Mouse (Mus musculus) heart, embryonic 16.5 days (tissue): Measurements from ENCODE around the gene Ppm1b. TPM values are rescaled to one million over a fixed set of nuclear protein-coding genes. Genes with fewer than 3 reads are reported as not detected.
A peak's percentile ranks its signal among the peaks of the same experiment; 100 is the strongest.

Source experiments
- ATAC-seq: fragments of 200-750 bp; cut with Nextera tagmentation; replicated peaks from 2 replicates; pipeline ENCODE4 v1.8.0; 2017; ENCODE audit warnings: moderate number of reproducible peaks; ENCODE audit not compliant: insufficient read depth, low FRiP score; ENCODE audit errors: extremely low read depth
- H3K27ac ChIP-seq: fragments of 300-500 bp; sonication (generic); 2 replicates; pipeline ENCODE4 v1.5.1; 2014; ENCODE audit warnings: mild to moderate bottlenecking, low read length, control low read depth, moderate library complexity
- H3K27me3 ChIP-seq: fragments of 300-500 bp; sonication (generic); 2 replicates; pipeline ENCODE4 v1.6.1; 2014; ENCODE audit warnings: low read length, mixed read lengths; ENCODE audit not compliant: control insufficient read depth, insufficient read depth
- H3K36me3 ChIP-seq: fragments of 300-500 bp; sonication (generic); 2 replicates; pipeline ENCODE4 v1.6.1; 2014; ENCODE audit not compliant: control insufficient read depth, insufficient read depth
- H3K4me1 ChIP-seq: fragments of 300-500 bp; sonication (generic); 2 replicates; pipeline ENCODE4 v1.6.1; 2014; ENCODE audit warnings: low read length, mixed read lengths; ENCODE audit not compliant: control insufficient read depth, insufficient read depth
- H3K4me2 ChIP-seq: fragments of 300-500 bp; sonication (generic); 2 replicates; pipeline ENCODE4 v1.6.1; 2014; ENCODE audit warnings: low read depth, mild to moderate bottlenecking, control low read depth, low read length
- H3K4me3 ChIP-seq: fragments of 300-500 bp; sonication (generic); 2 replicates; pipeline ENCODE4 v1.5.1; 2014; ENCODE audit warnings: mild to moderate bottlenecking, control low read depth, low read length
- H3K9ac ChIP-seq: fragments of 300-500 bp; sonication (generic); 2 replicates; pipeline ENCODE4 v1.6.1; 2014; ENCODE audit warnings: low read length, control low read depth
- H3K9me3 ChIP-seq: fragments of 300-500 bp; sonication (generic); replicated peaks from 2 replicates; pipeline ENCODE4 v1.6.1; 2016; ENCODE audit warnings: low read length; ENCODE audit not compliant: control insufficient read depth
- WGBS: fragments of 180-500 bp; shearing (Covaris S2); extraction: QIAGEN DNeasy Blood & Tissue Kit; methylation state at CpG from one replicate; pipeline ENCODE4 v1.1.7; 2014; 5-methylcytosine and 5-hydroxymethylcytosine counted together
- polyA plus RNA-seq: library from polyadenylated mRNA; unstranded; fragments of >200 nt; fragmentation: Nextera tagmentation; extraction: Ambion mirVana; gene quantifications from 2 replicates; pipeline ENCODE4 v1.2.1, GENCODE M21; 2015

Gene Ppm1b
- polyA plus RNA-seq, 1 experiment from 2014 or later = 71.6 TPM

DNA sequence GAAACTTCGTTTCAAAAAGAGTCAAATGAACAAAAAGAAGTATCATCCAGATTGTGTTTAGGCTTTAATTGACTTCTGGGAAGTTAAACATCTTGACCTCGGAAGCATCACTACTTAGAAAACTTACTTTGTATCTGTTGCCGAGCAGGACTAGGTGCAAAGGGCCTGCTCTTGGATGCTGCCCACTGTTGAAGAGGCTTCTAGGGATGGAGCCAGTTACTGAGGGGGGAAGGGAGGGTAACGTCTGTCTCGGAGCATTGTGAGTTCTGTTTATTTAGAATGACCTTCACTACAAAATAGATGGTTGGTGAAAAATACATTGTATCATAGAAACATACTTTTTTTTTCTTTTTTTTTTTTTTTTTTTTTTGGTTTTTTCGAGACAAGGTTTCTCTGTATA lies 7.1 kb downstream of the Ppm1b start:
- H3K27me3 ChIP-seq = no peaks in the 10 kb centered on the region
- no peak overlapping the region for H3K27ac ChIP-seq
- ATAC-seq = no peak
- H3K36me3 ChIP-seq = peaks cover 7% of the 10 kb centered on the region; the same call in 1 of the 2 replicates
- no peak overlapping the region for H3K4me3 ChIP-seq
- peaks cover 17% of the 10 kb centered on the region for H3K4me1 ChIP-seq
- H3K4me2 ChIP-seq = no peak overlapping the region
- no peak overlapping the region for H3K9ac ChIP-seq
- 72% methylated on average over 6 of the region's 6 CpGs for whole genome bisulfite sequencing
- no peaks in the 10 kb centered on the region for H3K9me3 ChIP-seq

DNA sequence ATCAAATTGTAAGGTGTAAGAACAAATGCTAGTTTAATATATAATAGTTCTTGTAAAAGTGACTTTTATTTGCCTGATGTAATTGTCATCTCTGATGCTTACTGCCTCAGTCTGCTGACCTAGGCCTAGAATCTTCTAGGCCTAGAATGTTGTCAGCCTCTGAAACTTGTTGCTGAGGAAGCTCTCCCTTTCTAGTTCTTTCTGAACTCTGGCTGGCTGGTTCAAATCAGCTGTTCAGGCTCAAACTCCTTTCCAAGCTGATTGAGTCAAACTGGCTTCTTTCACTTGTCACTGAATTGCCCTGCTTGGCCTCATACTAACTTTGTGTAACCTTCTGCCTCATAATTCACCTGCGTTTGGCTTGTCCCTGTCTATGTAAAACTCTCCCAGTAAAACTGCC lies 9.7 kb downstream of the Ppm1b start:
- WGBS = 95% methylated on average over 1 of the region's 1 CpGs
- Histone ChIP-seq H3K27me3 (no peaks in the 10 kb centered on the region), H3K4me1 (peaks cover 3% of the 10 kb centered on the region; the same call in 1 of the 2 replicates), H3K9me3 (no peaks in the 10 kb centered on the region), H3K36me3 (peaks cover 7% of the 10 kb centered on the region; the same call in 1 of the 2 replicates), H3K9ac (no peak overlapping the region), H3K4me3 (no peak overlapping the region), H3K4me2 (no peak overlapping the region), H3K27ac (no peak overlapping the region)
- no peak for ATAC-seq

DNA sequence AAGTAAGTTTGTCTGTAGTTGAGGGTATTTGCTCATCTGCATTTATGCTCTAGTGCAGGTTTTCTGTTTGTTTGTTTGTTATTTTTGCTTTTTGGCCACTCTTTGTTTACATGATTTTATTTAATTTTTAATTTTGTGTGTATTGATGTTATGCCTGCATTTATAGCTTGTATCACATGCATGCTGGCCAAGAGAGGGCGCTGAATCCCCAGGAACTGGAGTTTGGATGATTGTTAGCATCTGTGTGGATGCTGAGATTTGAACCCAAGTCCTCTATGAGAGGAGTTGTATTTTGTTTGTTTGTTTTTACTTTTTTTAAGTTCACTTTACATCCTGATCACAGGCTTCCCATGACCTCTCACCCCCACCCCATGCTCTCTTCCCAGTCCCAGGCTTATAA lies 10.5 kb downstream of the Ppm1b start:
- Histone ChIP-seq H3K9me3 (no peaks in the 10 kb centered on the region), H3K9ac (no peak overlapping the region), H3K4me1 (no peaks in the 10 kb centered on the region), H3K4me3 (no peak overlapping the region), H3K4me2 (no peak overlapping the region), H3K27me3 (no peaks in the 10 kb centered on the region), H3K27ac (no peak overlapping the region), H3K36me3 (peaks cover 7% of the 10 kb centered on the region; the same call in 1 of the 2 replicates)
- ATAC-seq = no peak
- 68% methylated on average over 1 of the region's 1 CpGs for WGBS

DNA sequence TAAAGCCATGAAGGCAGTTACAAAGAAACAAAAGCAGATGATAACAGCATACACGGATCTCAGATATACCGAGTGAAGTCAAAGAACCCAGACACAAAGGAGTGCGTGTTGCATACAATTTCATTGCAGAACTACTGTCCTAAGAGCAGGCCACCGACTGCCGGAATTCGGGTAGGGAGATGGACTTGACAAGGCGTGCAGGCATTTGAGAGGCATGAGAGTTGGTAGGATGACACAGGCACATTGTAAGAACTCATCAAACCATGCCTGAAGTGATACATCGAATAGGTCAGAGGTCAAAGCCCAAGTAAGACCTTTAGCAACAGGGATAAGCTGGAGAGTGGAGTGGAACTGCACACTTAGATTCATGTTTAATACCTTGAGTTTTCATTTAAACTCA lies 13.4 kb downstream of the Ppm1b start:
- 68% methylated on average over 8 of the region's 8 CpGs for WGBS
- Histone ChIP-seq H3K9me3 (no peaks in the 10 kb centered on the region), H3K27me3 (no peaks in the 10 kb centered on the region), H3K36me3 (peaks cover 7% of the 10 kb centered on the region; the same call in 1 of the 2 replicates), H3K9ac (no peak overlapping the region), H3K4me2 (no peak overlapping the region), H3K4me1 (no peaks in the 10 kb centered on the region), H3K4me3 (no peak overlapping the region), H3K27ac (no peak overlapping the region)
- ATAC-seq = no peak

DNA sequence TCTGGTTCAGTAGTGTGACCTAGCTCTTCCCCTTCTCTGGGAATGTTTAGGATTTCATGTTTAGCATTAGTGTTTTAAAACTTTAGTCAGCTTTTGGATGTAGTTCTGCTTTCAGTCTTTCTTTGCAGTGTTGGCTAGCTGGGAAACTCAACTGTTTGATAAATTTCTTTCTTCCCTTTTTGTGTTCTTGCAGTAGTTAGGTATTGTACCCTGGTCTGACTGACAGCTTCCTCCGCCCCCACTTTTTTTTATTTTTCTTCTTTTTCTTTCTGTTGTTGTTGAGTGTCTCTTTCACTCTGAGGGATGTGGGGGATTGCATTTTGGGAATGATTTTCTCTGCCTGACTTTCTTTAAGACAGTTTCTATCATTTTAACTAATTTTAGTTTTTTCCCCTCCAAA lies 25.2 kb downstream of the Ppm1b start:
- H3K9me3 ChIP-seq = 0 out of 2 replicates have a peak, but pooled peaks cover 4% of the 10 kb centered on the region
- H3K9ac ChIP-seq = no peak overlapping the region
- no peak overlapping the region for H3K4me2 ChIP-seq
- peaks cover 4% of the 10 kb centered on the region; the same call in 1 of the 2 replicates for H3K36me3 ChIP-seq
- no peak overlapping the region for H3K27ac ChIP-seq
- WGBS = 96% methylated on average over 1 of the region's 1 CpGs
- no peaks in the 10 kb centered on the region for H3K27me3 ChIP-seq
- peaks cover 5% of the 10 kb centered on the region for H3K4me1 ChIP-seq
- ATAC-seq = no peak
- no peak overlapping the region for H3K4me3 ChIP-seq

DNA sequence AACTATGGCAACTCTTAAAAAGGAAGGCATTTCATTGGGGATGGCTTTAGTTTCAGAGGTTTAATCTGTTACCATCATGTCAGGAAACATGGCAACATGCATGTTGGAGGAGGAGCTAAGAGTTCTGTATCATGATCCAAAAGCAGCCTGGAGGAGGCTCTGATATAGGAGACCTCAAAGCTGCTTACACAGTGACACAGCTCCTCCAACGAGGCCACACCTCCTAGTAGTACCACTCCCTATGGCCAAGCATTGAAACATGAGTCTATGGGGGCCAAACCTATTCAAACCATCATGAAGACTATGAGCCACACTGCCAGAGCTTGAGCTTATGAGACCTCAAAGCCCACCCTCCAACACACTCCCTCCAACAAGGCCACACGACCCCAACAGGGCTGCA lies 26.2 kb downstream of the Ppm1b start:
- H3K27ac ChIP-seq = no peak overlapping the region
- H3K9me3 ChIP-seq = 0 out of 2 replicates have a peak, but pooled peaks cover 4% of the 10 kb centered on the region
- H3K9ac ChIP-seq = no peak overlapping the region
- H3K4me2 ChIP-seq = no peak overlapping the region
- no peak overlapping the region for H3K4me3 ChIP-seq
- H3K36me3 ChIP-seq = no peaks in the 10 kb centered on the region
- ATAC-seq = no peak
- H3K4me1 ChIP-seq = peaks cover 15% of the 10 kb centered on the region
- H3K27me3 ChIP-seq = no peaks in the 10 kb centered on the region
- WGBS = 93% methylated on average over 2 of the region's 2 CpGs

DNA sequence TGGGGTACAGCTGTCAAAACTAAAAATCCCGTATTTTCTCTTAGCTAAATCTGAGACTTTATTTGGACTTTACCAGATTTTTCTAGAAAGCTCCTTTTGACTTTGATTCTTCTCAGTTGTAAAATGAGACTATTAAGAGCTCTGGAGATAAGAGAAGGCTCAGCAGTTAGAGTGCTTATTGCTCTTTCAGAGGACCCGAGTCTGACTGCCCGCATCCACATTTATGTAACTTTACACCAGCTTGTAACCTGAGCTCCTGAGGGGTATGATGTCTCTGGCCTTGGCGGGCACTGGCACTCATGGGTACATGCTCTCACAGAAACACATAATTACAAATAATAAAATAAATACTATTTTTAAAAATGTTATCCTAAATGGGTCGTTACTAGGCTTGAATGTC lies 29.8 kb downstream of the Ppm1b start:
- H3K27me3 ChIP-seq = no peaks in the 10 kb centered on the region
- WGBS = 38% methylated on average over 5 of the region's 5 CpGs
- H3K9ac ChIP-seq = no peak overlapping the region
- H3K27ac ChIP-seq = no peak overlapping the region
- no peak for ATAC-seq
- H3K36me3 ChIP-seq = no peaks in the 10 kb centered on the region
- peaks cover 23% of the 10 kb centered on the region for H3K4me1 ChIP-seq
- H3K4me2 ChIP-seq = no peak overlapping the region
- no peak overlapping the region for H3K4me3 ChIP-seq
- no peaks in the 10 kb centered on the region for H3K9me3 ChIP-seq

DNA sequence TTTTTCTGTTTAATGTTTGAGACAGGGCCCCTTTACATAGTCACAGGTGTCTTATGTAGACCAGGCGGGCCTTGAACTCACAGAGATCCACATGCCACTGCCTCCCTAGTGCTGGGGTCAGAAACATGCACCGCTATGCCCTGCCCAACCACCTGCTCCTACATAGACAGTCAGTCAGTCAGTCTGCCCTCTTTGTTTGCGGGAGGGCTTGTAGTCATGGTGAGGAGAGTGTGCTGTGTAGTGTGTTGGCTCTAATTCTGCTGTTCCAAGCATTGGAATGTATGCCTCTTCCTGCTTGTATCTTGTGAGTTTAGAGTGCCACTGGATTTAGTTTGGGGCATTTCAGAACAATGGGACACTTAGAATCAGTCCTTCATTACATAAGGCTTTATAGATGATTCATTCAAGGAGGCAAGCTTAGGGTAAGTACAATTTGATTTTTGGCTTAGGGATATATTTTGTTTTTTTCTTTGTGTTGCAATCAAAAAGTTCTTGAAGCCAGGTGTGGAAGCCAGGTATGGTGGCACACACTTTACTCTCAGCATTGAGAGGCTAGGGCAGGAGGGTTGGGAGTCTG lies 31.4 kb downstream of the Ppm1b start:
- H3K27ac ChIP-seq = no peak overlapping the region
- no peaks in the 10 kb centered on the region for H3K9me3 ChIP-seq
- H3K36me3 ChIP-seq = no peaks in the 10 kb centered on the region
- no peaks in the 10 kb centered on the region for H3K27me3 ChIP-seq
- no peak overlapping the region for H3K9ac ChIP-seq
- no peak overlapping the region for H3K4me2 ChIP-seq
- H3K4me3 ChIP-seq = no peak overlapping the region
- peaks cover 23% of the 10 kb centered on the region for H3K4me1 ChIP-seq
- 0 out of 2 replicates have a peak, but pooled peaks have one; percentile 32 for ATAC-seq
- WGBS = 73% methylated on average over 3 of the region's 3 CpGs

DNA sequence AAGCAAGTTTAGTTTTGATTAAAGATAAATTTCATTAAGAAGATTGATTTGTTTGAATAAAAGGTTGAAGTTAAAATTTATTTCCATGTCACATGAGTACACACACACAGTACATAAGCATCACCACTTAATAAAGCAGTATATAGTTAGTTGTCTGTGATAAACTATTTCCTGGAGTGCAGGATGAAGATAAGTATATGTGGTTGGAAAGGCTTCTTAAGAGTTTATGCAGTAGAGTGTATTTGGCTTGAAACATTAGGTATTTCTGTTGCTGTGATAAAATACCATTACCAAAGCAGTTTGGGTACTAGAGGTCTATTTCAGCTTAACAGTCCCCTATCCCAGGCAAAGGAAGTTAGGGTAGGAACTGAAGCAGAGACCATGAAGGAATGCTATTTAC lies 32.0 kb downstream of the Ppm1b start:
- Histone ChIP-seq H3K27ac (no peak overlapping the region), H3K4me3 (no peak overlapping the region), H3K4me2 (no peak overlapping the region), H3K4me1 (peaks cover 23% of the 10 kb centered on the region), H3K9me3 (no peaks in the 10 kb centered on the region), H3K27me3 (no peaks in the 10 kb centered on the region), H3K36me3 (no peaks in the 10 kb centered on the region), H3K9ac (no peak overlapping the region)
- no peak for ATAC-seq
